Mouse (Mus musculus) cortical plate, adult 2 months (tissue): ENCODE measurements around the gene Rdh16f1.

ENCODE experiments used
- CTCF ChIP-seq: fragments of 200-500 bp; IDR thresholded peaks from 2 replicates; pipeline ENCODE4 v1.5.1; 2011; ENCODE audit warnings: mild to moderate bottlenecking, control low read depth, low read length; ENCODE audit not compliant: insufficient read depth; ENCODE audit errors: extremely low read depth
- POLR2A ChIP-seq: fragments of 200-500 bp; IDR thresholded peaks from 2 replicates; pipeline ENCODE4 v1.6.1; 2011; ENCODE audit warnings: mild to moderate bottlenecking, low read length, control low read depth; ENCODE audit not compliant: insufficient read depth; ENCODE audit errors: extremely low read depth

GRCm38 (mm10) chr10:127748847-127749612, 10.6 kb upstream of the Rdh16f1 start:
- TF ChIP-seq POLR2A (no peak), CTCF (no peak)
